Mouse (Mus musculus) kidney, adult 2 months (tissue): ENCODE data around the gene Atp5d.
"Not testable (repeated sequence)": the region's sequence is repeated elsewhere in the genome, so short reads cannot be mapped to it uniquely, and the experiment has no call there.

Experiments
- CTCF ChIP-seq: fragments of 200-500 bp; conservative IDR thresholded peaks from 2 replicates; pipeline ENCODE4 v1.5.1; 2011; ENCODE audit warnings: low read depth, mild to moderate bottlenecking, control low read depth, low read length, moderate library complexity, mixed read lengths; ENCODE audit not compliant: insufficient read depth, insufficient read length
- POLR2A ChIP-seq: fragments of 200-500 bp; IDR thresholded peaks from one replicate; pipeline ENCODE4 v1.6.1; 2011; ENCODE audit warnings: low read depth, low read length, control low read depth

GRCm38 (mm10) chr10:80166136-80166535 is 27.7 kb downstream of the Atp5d start:
- TF ChIP-seq CTCF, POLR2A: not testable (repeated sequence)
